Mouse (Mus musculus) midbrain, embryonic 15.5 days (tissue): Measurements from ENCODE around the gene Camk2d. TPM values are rescaled to one million over a fixed set of nuclear protein-coding genes. Genes with fewer than 3 reads are reported as not detected.

ENCODE experiments used
- ATAC-seq: fragments of 200-750 bp; cut with Nextera tagmentation; replicated peaks from 2 replicates; pipeline ENCODE4 v1.8.0; 2017; ENCODE audit warnings: moderate TSS enrichment
- H3K27ac ChIP-seq: fragments of 300-500 bp; sonication (generic); 2 replicates; pipeline ENCODE4 v1.5.1; 2015; ENCODE audit warnings: mild to moderate bottlenecking, inconsistent platforms
- H3K27me3 ChIP-seq: fragments of 300-500 bp; sonication (generic); replicated peaks from 2 replicates; pipeline ENCODE4 v1.6.1; 2015; ENCODE audit warnings: inconsistent platforms
- H3K36me3 ChIP-seq: fragments of 300-500 bp; sonication (generic); replicated peaks from 2 replicates; pipeline ENCODE4 v1.6.1; 2015; ENCODE audit warnings: inconsistent platforms
- H3K4me1 ChIP-seq: fragments of 300-500 bp; sonication (generic); 2 replicates; pipeline ENCODE4 v1.6.1; 2015; ENCODE audit warnings: inconsistent platforms
- H3K4me2 ChIP-seq: fragments of 300-500 bp; sonication (generic); 2 replicates; pipeline ENCODE4 v1.6.1; 2015; ENCODE audit warnings: inconsistent platforms, mild to moderate bottlenecking, moderate library complexity
- H3K4me3 ChIP-seq: fragments of 300-500 bp; sonication (generic); 2 replicates; pipeline ENCODE4 v1.5.1; 2015; ENCODE audit warnings: mild to moderate bottlenecking, inconsistent platforms
- H3K9ac ChIP-seq: fragments of 300-500 bp; sonication (generic); 2 replicates; pipeline ENCODE4 v1.6.1; 2015; ENCODE audit warnings: mild to moderate bottlenecking, inconsistent platforms
- H3K9me3 ChIP-seq: fragments of 300-500 bp; sonication (generic); 2 replicates; pipeline ENCODE4 v1.6.1; 2016; ENCODE audit warnings: inconsistent platforms
- WGBS: fragments of 180-500 bp; shearing (Covaris S2); methylation state at CpG from one replicate; pipeline ENCODE4 v1.1.7; 2015; ENCODE audit warnings: mixed read lengths; 5-methylcytosine and 5-hydroxymethylcytosine counted together
- polyA plus RNA-seq: library from polyadenylated mRNA; unstranded; fragments of >200 nt; fragmentation: Nextera tagmentation; extraction: Ambion mirVana; gene quantifications from 2 replicates; pipeline ENCODE4 v1.2.1, GENCODE M21; 2015

Camk2d gene
- polyA plus RNA-seq, 1 experiment from 2014 or later = 54.7 TPM

- WGBS = 30% methylated on average over 6 of the region's 6 CpGs
- H3K4me1 ChIP-seq = peaks cover 16% of the 10 kb centered on the region
- no peak overlapping the region for H3K27ac ChIP-seq
- no peak overlapping the region for H3K9ac ChIP-seq
- ATAC-seq = 0 out of 2 replicates have a peak, but pooled peaks have one; percentile 20
- H3K4me2 ChIP-seq = no peak overlapping the region
- H3K9me3 ChIP-seq = no peaks in the 10 kb centered on the region
- no peaks in the 10 kb centered on the region for H3K36me3 ChIP-seq
- no peak overlapping the region for H3K4me3 ChIP-seq
- no peaks in the 10 kb centered on the region for H3K27me3 ChIP-seq
Observed at GRCm38 (mm10) chr3:126671292-126671691, 75.2 kb downstream of the Camk2d start.

- no peak overlapping the region for H3K4me3 ChIP-seq
- H3K27me3 ChIP-seq = no peaks in the 10 kb centered on the region
- no peaks in the 10 kb centered on the region for H3K4me1 ChIP-seq
- H3K27ac ChIP-seq = no peak overlapping the region
- WGBS = 88% methylated on average over 5 of the region's 5 CpGs
- no peak overlapping the region for H3K4me2 ChIP-seq
- no peak overlapping the region for H3K9ac ChIP-seq
- H3K36me3 ChIP-seq = no peaks in the 10 kb centered on the region
- no peaks in the 10 kb centered on the region for H3K9me3 ChIP-seq
- ATAC-seq = no peak
Observed at GRCm38 (mm10) chr3:126681051-126681450, 84.9 kb downstream of the Camk2d start.

GRCm38 (mm10) chr3:126681996-126682395, 85.9 kb downstream of the Camk2d start:
- no peak overlapping the region for H3K4me2 ChIP-seq
- no peaks in the 10 kb centered on the region for H3K4me1 ChIP-seq
- WGBS = 91% methylated on average over 4 of the region's 4 CpGs
- H3K4me3 ChIP-seq = no peak overlapping the region
- no peak overlapping the region for H3K27ac ChIP-seq
- no peak overlapping the region for H3K9ac ChIP-seq
- H3K36me3 ChIP-seq = no peaks in the 10 kb centered on the region
- H3K9me3 ChIP-seq = no peaks in the 10 kb centered on the region
- ATAC-seq = no peak
- no peaks in the 10 kb centered on the region for H3K27me3 ChIP-seq

GRCm38 (mm10) chr3:126685363-126685762, 89.3 kb downstream of the Camk2d start:
- 61% methylated on average over 6 of the region's 6 CpGs for WGBS
- Histone ChIP-seq H3K4me2 (no peak overlapping the region), H3K4me1 (no peaks in the 10 kb centered on the region), H3K9ac (no peak overlapping the region), H3K27ac (no peak overlapping the region), H3K4me3 (no peak overlapping the region), H3K9me3 (no peaks in the 10 kb centered on the region), H3K27me3 (no peaks in the 10 kb centered on the region), H3K36me3 (no peaks in the 10 kb centered on the region)
- ATAC-seq = no peak

GRCm38 (mm10) chr3:126687150-126687549, 91.0 kb downstream of the Camk2d start:
- 86% methylated on average over 4 of the region's 4 CpGs for WGBS

GRCm38 (mm10) chr3:126688516-126688915, 92.4 kb downstream of the Camk2d start:
- WGBS = 83% methylated on average over 2 of the region's 2 CpGs
- Histone ChIP-seq H3K27me3 (no peaks in the 10 kb centered on the region), H3K4me1 (no peaks in the 10 kb centered on the region), H3K9ac (no peak overlapping the region), H3K9me3 (no peaks in the 10 kb centered on the region), H3K36me3 (no peaks in the 10 kb centered on the region), H3K4me3 (no peak overlapping the region), H3K27ac (no peak overlapping the region), H3K4me2 (no peak overlapping the region)
- no peak for ATAC-seq

More at GRCm38 (mm10) chr3:126687150-126687549, 91.0 kb downstream of the Camk2d start:
- Histone ChIP-seq H3K4me3 (no peak overlapping the region), H3K36me3 (no peaks in the 10 kb centered on the region), H3K27ac (no peak overlapping the region), H3K9me3 (no peaks in the 10 kb centered on the region), H3K4me1 (no peaks in the 10 kb centered on the region), H3K9ac (no peak overlapping the region), H3K4me2 (no peak overlapping the region), H3K27me3 (no peaks in the 10 kb centered on the region)
- no peak for ATAC-seq

- no peak overlapping the region for H3K4me3 ChIP-seq
- H3K9me3 ChIP-seq = no peaks in the 10 kb centered on the region
- no peaks in the 10 kb centered on the region for H3K36me3 ChIP-seq
- H3K27me3 ChIP-seq = no peaks in the 10 kb centered on the region
- 91% methylated on average over 13 of the region's 13 CpGs for WGBS
- H3K9ac ChIP-seq = no peak overlapping the region
- H3K4me1 ChIP-seq = peaks cover 7% of the 10 kb centered on the region
- H3K27ac ChIP-seq = no peak overlapping the region
- no peak for ATAC-seq
- H3K4me2 ChIP-seq = no peak overlapping the region
Observed at GRCm38 (mm10) chr3:126690627-126691505, 94.8 kb downstream of the Camk2d start.

GRCm38 (mm10) chr3:126691565-126691964, 95.5 kb downstream of the Camk2d start:
- H3K9ac ChIP-seq = no peak overlapping the region
- no peak for ATAC-seq
- peaks cover 7% of the 10 kb centered on the region for H3K4me1 ChIP-seq
- no peak overlapping the region for H3K4me3 ChIP-seq
- H3K27me3 ChIP-seq = no peaks in the 10 kb centered on the region
- no peaks in the 10 kb centered on the region for H3K9me3 ChIP-seq
- no peak overlapping the region for H3K4me2 ChIP-seq
- no peak overlapping the region for H3K27ac ChIP-seq
- whole genome bisulfite sequencing = 74% methylated on average over 2 of the region's 2 CpGs
- H3K36me3 ChIP-seq = no peaks in the 10 kb centered on the region

- Histone ChIP-seq H3K36me3 (no peaks in the 10 kb centered on the region), H3K4me3 (no peak overlapping the region), H3K9me3 (no peaks in the 10 kb centered on the region), H3K4me1 (peaks cover 7% of the 10 kb centered on the region), H3K27ac (no peak overlapping the region), H3K9ac (no peak overlapping the region), H3K27me3 (no peaks in the 10 kb centered on the region), H3K4me2 (no peak overlapping the region)
- no peak for ATAC-seq
- 85% methylated on average over 8 of the region's 8 CpGs for WGBS
Observed at GRCm38 (mm10) chr3:126692797-126693196, 96.7 kb downstream of the Camk2d start.

GRCm38 (mm10) chr3:126693302-126693701, 97.2 kb downstream of the Camk2d start:
- Histone ChIP-seq H3K4me2 (no peak overlapping the region), H3K9me3 (no peaks in the 10 kb centered on the region), H3K4me1 (peaks cover 7% of the 10 kb centered on the region), H3K4me3 (no peak overlapping the region), H3K9ac (no peak overlapping the region), H3K27ac (no peak overlapping the region), H3K36me3 (no peaks in the 10 kb centered on the region), H3K27me3 (no peaks in the 10 kb centered on the region)
- ATAC-seq = no peak
- 56% methylated on average over 7 of the region's 7 CpGs for WGBS

GRCm38 (mm10) chr3:126695456-126696293, 99.6 kb downstream of the Camk2d start:
- Histone ChIP-seq H3K4me1 (peaks cover 7% of the 10 kb centered on the region), H3K4me2 (no peak overlapping the region), H3K27ac (peak overlapping the region; percentile 45; the same call in 1 of the 2 replicates), H3K4me3 (no peak overlapping the region), H3K9me3 (no peaks in the 10 kb centered on the region), H3K36me3 (no peaks in the 10 kb centered on the region), H3K27me3 (no peaks in the 10 kb centered on the region), H3K9ac (no peak overlapping the region)
- 11% methylated on average over 12 of the region's 12 CpGs for WGBS
- ATAC-seq = peak; percentile 89

GRCm38 (mm10) chr3:126696620-126697019, 100.5 kb downstream of the Camk2d start:
- Histone ChIP-seq H3K4me3 (no peak overlapping the region), H3K27ac (no peak overlapping the region), H3K27me3 (no peaks in the 10 kb centered on the region), H3K36me3 (no peaks in the 10 kb centered on the region), H3K4me1 (peaks cover 7% of the 10 kb centered on the region), H3K9me3 (no peaks in the 10 kb centered on the region), H3K4me2 (no peak overlapping the region), H3K9ac (no peak overlapping the region)
- 85% methylated on average over 6 of the region's 6 CpGs for WGBS
- ATAC-seq = no peak
